Mouse (Mus musculus) brain, embryonic 14.5 days (tissue): ENCODE data around the gene Sema3e.

Source experiments
- CTCF ChIP-seq: fragments of 200-500 bp; IDR thresholded peaks from 2 replicates; pipeline ENCODE4 v1.5.1; 2012; ENCODE audit warnings: inconsistent platforms, mild to moderate bottlenecking, moderate library complexity, borderline replicate concordance; ENCODE audit not compliant: insufficient read depth, insufficient read length; ENCODE audit errors: extremely low read depth
- POLR2A ChIP-seq: fragments of 200-500 bp; IDR thresholded peaks from 2 replicates; pipeline ENCODE4 v1.6.1; 2012; ENCODE audit warnings: mild to moderate bottlenecking, inconsistent platforms, borderline replicate concordance; ENCODE audit not compliant: poor library complexity, insufficient read depth, insufficient read length, severe bottlenecking; ENCODE audit errors: extremely low read depth

DNA sequence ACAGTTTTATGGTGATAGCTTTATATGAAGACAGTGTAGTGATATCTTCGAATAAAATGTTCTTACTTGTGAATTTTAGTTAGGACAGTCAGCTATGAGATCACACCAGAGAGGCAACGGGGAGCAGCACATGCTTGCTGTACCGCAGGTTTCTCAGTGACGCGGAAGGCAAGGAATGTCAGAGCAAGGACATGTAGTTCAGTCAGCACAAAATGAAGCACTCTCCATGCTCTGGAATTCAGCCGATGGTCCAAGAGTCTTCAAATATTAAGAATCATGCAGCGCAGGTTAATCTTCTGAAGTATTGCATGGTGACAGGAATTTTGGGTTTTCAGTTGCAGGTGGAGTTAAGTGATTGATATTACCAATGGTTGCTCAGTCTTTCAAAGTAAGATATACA, 3.3 kb downstream of the Sema3e start:
- TF ChIP-seq CTCF, result no peak
- no peak for TF ChIP-seq POLR2A
